Mouse (Mus musculus) C2C12 (cell line): ENCODE measurements around the gene Pde7b.

Experiments used
- CTCF ChIP-seq: IDR thresholded peaks from one replicate; pipeline ENCODE4 v1.5.1; 2011; ENCODE audit not compliant: control insufficient read depth, insufficient read depth, insufficient read length
- MYOG ChIP-seq: IDR thresholded peaks from one replicate; pipeline ENCODE4 v1.6.1; 2011; ENCODE audit not compliant: control insufficient read depth, insufficient read length; ENCODE audit errors: extremely low read depth

- TF ChIP-seq MYOG (no peak), CTCF (no peak)
These were observed 61.9 kb downstream of the Pde7b start for GRCm38 (mm10) chr10:20662951-20663350.
